Mouse (Mus musculus): ENCODE data around the gene Creb3l1. TPM values are rescaled to one million over a fixed set of nuclear protein-coding genes. Genes with fewer than 3 reads are reported as not detected.
A peak's percentile ranks its signal among the peaks of the same experiment; 100 is the strongest.

Creb3l1 gene
- polyA plus RNA-seq, 1 experiment, result 3.7 TPM

DNA sequence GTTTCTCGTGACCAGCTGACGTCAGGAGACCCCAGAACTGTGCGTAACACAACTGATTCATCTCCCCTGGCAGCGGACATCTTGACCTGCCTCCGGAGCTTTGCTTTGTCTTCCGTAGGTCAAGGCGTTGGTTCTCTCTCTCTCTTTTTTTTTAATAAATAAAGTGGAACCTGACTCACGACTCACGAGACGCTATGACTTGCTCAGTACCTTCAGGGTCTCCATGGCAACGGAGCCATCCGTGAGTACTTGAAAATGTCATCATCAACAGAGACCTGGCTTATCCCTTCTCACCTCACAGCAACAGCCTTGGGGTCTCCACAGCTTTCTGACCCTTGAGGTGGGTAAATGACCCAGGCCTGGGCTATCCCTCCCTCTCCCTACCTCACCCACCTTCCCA lies 19.0 kb upstream of the Creb3l1 start:
- no peak overlapping the region for H3K4me3 ChIP-seq (ENCODE audit: insufficient read depth, low read length)
- H3K4me1 ChIP-seq (ENCODE audit: control insufficient read depth, insufficient read depth, low read length), result no peaks in the 10 kb centered on the region
- H3K27ac ChIP-seq (ENCODE audit: insufficient read depth, low read depth, low read length), result no peak overlapping the region
- TF ChIP-seq CTCF (IDR thresholded peaks at IDR 0.05; ENCODE audit: low read depth, low read length), result no peak
- no peak for TF ChIP-seq POLR2A (IDR thresholded peaks at IDR 0.05; ENCODE audit: borderline replicate concordance, low read depth, low read length)

DNA sequence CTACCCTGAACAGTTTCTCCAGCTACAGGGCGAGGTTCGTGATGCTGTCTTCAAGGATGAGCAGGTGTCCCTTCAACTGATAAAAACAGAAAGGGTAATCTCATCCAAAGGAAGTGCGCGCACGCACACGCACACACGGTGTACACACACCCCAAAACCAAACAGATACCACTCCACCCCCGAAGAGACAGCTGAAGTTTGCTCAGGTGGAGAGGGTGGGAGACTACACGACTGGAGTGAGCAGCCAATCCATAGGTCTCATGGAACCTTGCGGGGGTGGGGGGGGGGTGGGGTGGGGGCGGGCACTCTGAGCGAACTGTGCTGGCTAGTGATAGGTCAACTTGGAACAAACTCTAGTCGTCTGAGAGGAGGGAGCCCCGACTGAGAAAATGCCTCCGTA lies 17.2 kb upstream of the Creb3l1 start:
- H3K4me1 ChIP-seq (ENCODE audit: control insufficient read depth, insufficient read depth, low read length), result peaks cover 10% of the 10 kb centered on the region
- H3K27ac ChIP-seq (ENCODE audit: insufficient read depth, low read depth, low read length), result no peak overlapping the region
- TF ChIP-seq POLR2A (IDR thresholded peaks at IDR 0.05; ENCODE audit: borderline replicate concordance, low read depth, low read length) (no peak), CTCF (IDR thresholded peaks at IDR 0.05; ENCODE audit: low read depth, low read length) (no peak)
- no peak overlapping the region for H3K4me3 ChIP-seq (ENCODE audit: insufficient read depth, low read length)

DNA sequence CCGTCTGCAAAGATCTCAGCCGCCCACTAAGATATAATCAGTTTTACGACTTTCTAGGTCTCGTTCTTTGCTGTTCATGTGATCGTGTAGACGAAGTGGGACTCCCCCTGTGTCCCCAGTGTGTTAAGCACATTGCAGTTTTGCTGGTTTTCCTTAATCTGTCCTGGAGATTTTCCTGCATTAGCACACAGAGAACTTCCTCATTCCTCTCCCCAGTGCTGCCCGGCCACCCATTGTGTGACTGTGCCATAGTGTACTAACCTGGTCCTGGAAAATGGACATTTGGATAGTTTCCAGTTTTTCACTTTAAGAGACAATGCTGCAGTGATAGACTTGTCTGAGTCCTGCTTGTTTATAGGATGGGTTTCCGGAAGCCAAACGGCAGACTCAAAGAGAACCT lies 10.0 kb upstream of the Creb3l1 start:
- TF ChIP-seq CTCF (IDR thresholded peaks at IDR 0.05; ENCODE audit: low read depth, low read length) (no peak), POLR2A (IDR thresholded peaks at IDR 0.05; ENCODE audit: borderline replicate concordance, low read depth, low read length) (no peak)
- Histone ChIP-seq H3K4me1 (ENCODE audit: control insufficient read depth, insufficient read depth, low read length) (peaks cover 19% of the 10 kb centered on the region), H3K4me3 (ENCODE audit: insufficient read depth, low read length) (no peak overlapping the region), H3K27ac (ENCODE audit: insufficient read depth, low read depth, low read length) (no peak overlapping the region)

DNA sequence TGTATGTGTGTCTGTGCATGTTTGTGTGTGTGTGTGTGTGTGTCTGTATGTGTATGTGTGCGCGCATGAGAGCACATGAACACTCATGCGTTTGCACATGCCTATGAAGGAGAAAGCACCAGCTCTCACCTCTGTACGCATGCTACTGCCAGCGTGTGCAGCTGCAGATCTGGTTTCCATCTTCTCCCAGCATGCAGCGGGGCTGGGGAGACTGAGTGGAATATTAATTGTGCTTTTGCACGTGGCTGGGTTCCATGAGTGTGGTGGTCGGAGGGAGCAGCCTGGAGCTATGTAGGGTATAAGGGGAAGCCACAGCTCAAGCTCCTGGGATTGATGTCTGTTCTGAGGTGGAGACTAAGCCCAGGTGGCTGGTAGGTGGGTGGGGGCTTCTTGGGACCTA lies 6.3 kb upstream of the Creb3l1 start:
- TF ChIP-seq CTCF (IDR thresholded peaks at IDR 0.05; ENCODE audit: low read depth, low read length) (no peak), POLR2A (IDR thresholded peaks at IDR 0.05; ENCODE audit: borderline replicate concordance, low read depth, low read length) (no peak)
- Histone ChIP-seq H3K4me3 (ENCODE audit: insufficient read depth, low read length) (no peak overlapping the region), H3K27ac (ENCODE audit: insufficient read depth, low read depth, low read length) (no peak overlapping the region), H3K4me1 (ENCODE audit: control insufficient read depth, insufficient read depth, low read length) (peaks cover 7% of the 10 kb centered on the region)

DNA sequence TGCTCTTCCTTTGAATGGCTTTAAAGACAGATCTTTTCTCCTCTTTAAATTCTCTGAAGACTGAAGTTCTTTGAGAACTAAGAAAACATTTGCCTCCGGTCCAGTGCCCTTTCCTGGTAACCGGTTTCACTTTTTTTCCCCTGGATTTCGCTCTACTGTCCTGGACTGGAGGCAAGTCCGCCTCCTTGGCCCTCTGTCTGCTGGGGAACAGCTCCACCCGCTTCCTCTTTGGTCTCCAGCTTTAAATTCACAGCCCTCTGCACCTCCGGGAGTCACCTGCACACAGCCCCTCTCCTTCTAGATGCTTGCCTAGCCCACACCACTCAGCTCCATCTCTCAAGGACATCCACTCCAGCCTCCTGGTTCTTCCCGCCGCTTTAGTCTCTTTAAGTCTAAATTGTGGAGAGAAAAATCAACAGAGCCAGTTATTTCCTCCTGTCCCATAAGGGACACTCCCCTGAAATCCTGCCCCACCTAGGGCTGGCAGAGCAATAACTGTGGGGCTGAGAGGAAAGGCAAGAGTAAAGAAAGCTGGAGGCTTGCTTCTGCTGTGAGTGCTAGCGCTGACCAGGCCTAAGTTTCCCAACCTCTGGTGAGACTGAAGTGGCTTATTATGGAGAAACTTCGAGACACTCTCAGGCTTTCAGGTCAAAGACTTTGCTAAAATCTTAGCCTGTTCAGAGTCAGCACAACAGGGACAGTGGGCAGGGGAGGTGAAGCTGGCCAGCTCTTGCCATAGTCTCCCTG lies 5.3 kb upstream of the Creb3l1 start:
- H3K4me1 ChIP-seq (ENCODE audit: control insufficient read depth, insufficient read depth, low read length), result peaks cover 6% of the 10 kb centered on the region
- TF ChIP-seq CTCF (IDR thresholded peaks at IDR 0.05; ENCODE audit: low read depth, low read length) (no peak), POLR2A (IDR thresholded peaks at IDR 0.05; ENCODE audit: borderline replicate concordance, low read depth, low read length) (no peak)
- H3K27ac ChIP-seq (ENCODE audit: insufficient read depth, low read depth, low read length), result no peak overlapping the region
- H3K4me3 ChIP-seq (ENCODE audit: insufficient read depth, low read length), result no peak overlapping the region

DNA sequence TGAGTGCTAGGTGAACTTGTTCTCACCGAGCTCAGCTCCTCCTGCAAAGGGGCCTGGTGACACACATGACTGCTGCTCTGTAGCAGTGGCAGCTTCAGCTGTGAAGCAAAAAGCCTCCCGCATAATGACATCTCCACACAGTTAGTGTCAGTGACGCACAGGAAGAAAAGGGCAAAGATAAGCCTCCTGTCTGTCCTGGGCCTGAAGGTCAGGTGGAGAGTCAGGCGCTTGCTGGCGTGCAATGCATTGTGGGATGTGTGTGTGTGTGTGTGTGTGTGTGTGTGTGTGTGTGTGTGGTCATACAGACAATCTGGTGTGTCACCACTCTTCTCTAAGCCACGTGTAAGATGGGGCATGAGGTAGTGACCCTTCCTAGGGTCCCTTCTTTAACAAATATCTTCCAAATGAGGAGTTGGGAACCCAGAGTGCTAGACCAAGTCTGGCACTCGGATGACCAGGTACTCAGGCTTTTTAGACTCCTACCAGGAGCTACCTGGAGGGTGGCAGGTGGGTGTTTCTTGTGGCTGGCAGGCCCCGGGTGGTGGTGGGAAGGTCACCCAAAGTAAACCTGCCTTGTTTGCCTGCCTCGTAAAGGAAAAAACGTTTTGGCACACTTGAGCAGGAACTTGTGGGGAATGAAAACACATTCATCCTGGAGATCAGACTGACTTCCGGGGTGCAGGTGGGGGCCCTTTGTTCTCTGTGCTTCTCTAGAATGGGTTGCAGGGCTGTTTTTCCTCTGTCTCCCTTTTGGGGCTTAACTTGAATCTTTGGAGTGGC lies 3.7 kb upstream of the Creb3l1 start:
- Histone ChIP-seq H3K27ac (ENCODE audit: insufficient read depth, low read depth, low read length) (no peak overlapping the region), H3K4me3 (ENCODE audit: insufficient read depth, low read length) (no peak overlapping the region), H3K4me1 (ENCODE audit: control insufficient read depth, insufficient read depth, low read length) (0 out of 2 replicates have a peak, but pooled peaks cover 2% of the 10 kb centered on the region)
- TF ChIP-seq CTCF (IDR thresholded peaks at IDR 0.05; ENCODE audit: low read depth, low read length) (no peak), POLR2A (IDR thresholded peaks at IDR 0.05; ENCODE audit: borderline replicate concordance, low read depth, low read length) (no peak)

- TF ChIP-seq CTCF (IDR thresholded peaks at IDR 0.05; ENCODE audit: low read depth, low read length) (no peak), POLR2A (IDR thresholded peaks at IDR 0.05; ENCODE audit: borderline replicate concordance, low read depth, low read length) (no peak)
- H3K4me3 ChIP-seq (ENCODE audit: insufficient read depth, low read length), result no peak overlapping the region
Observed at GRCm38 (mm10) chr2:92025966-92026365, 1.7 kb upstream of the Creb3l1 start.

GRCm38 (mm10) chr2:92025202-92025601 lies 900 bp upstream of the Creb3l1 start:
- Histone ChIP-seq H3K4me1 (ENCODE audit: control insufficient read depth, insufficient read depth, low read length) (0 out of 2 replicates have a peak, but pooled peaks cover 2% of the 10 kb centered on the region), H3K4me3 (ENCODE audit: insufficient read depth, low read length) (no peak overlapping the region), H3K27ac (ENCODE audit: insufficient read depth, low read depth, low read length) (no peak overlapping the region)
- TF ChIP-seq POLR2A (IDR thresholded peaks at IDR 0.05; ENCODE audit: borderline replicate concordance, low read depth, low read length) (no peak), CTCF (IDR thresholded peaks at IDR 0.05; ENCODE audit: low read depth, low read length) (no peak)

More at GRCm38 (mm10) chr2:92025966-92026365, 1.7 kb upstream of the Creb3l1 start:
- Histone ChIP-seq H3K4me1 (ENCODE audit: control insufficient read depth, insufficient read depth, low read length) (0 out of 2 replicates have a peak, but pooled peaks cover 2% of the 10 kb centered on the region), H3K27ac (ENCODE audit: insufficient read depth, low read depth, low read length) (no peak overlapping the region)

GRCm38 (mm10) chr2:92023362-92024273 lies 684 bp downstream of the Creb3l1 start:
- Histone ChIP-seq H3K4me3 (ENCODE audit: insufficient read depth, low read length) (peak overlapping the region; percentile 53), H3K27ac (ENCODE audit: insufficient read depth, low read depth, low read length) (no peak overlapping the region), H3K4me1 (ENCODE audit: control insufficient read depth, insufficient read depth, low read length) (0 out of 2 replicates have a peak, but pooled peaks cover 2% of the 10 kb centered on the region)
- TF ChIP-seq CTCF (IDR thresholded peaks at IDR 0.05; ENCODE audit: low read depth, low read length) (peak; percentile 13; the same call in 1 of the 2 replicates), POLR2A (IDR thresholded peaks at IDR 0.05; ENCODE audit: borderline replicate concordance, low read depth, low read length) (no peak)

All from bone marrow macrophage, adult 2 months (primary cell).